In genomic region chr8:53607040-53607439, GRCm38 (mm10) we compare ENCODE assay signal across 9 mouse cellular contexts. TPM values are rescaled to one million over a fixed set of nuclear protein-coding genes. Genes with fewer than 3 reads are reported as not detected.
DNase-seq lines count a peak whose midpoint lies in the region; ATAC-seq and TF ChIP-seq lines count a peak whose summit lies in the region.
"Had no signal": no experiment of that assay in that cellular context is flagged by ENCODE, and none has a peak within 500 bp of the region (broad histone marks: within the 10 kb centered on the region; RNA-seq: fewer than 3 reads in every experiment).

No protein-coding gene starts in this region.

- 49% methylated on average over 3 of the region's 3 CpGs for WGBS in limb, embryonic 11.5 days
- 44% methylated on average over 3 of the region's 3 CpGs for WGBS in limb, embryonic 10.5 days
- WGBS in hindbrain, postnatal 0 days = 39% methylated on average over 3 of the region's 3 CpGs
- 26% methylated on average over 3 of the region's 3 CpGs for WGBS in lung, embryonic 16.5 days

- peak; percentile 82 for TF ChIP-seq CTCF in hindbrain, postnatal 0 days (IDR thresholded peaks at IDR 0.05; ENCODE audit: low read depth)

- no peak overlapping the region for H3K4me3 ChIP-seq in limb, embryonic 11.5 days (ENCODE audit: low read depth, low read length)
- H3K4me3 ChIP-seq in limb, embryonic 10.5 days = no peak overlapping the region
- H3K4me3 ChIP-seq in hindbrain, postnatal 0 days (ENCODE audit: low read length) = no peak overlapping the region
- no peak overlapping the region for H3K4me3 ChIP-seq in lung, embryonic 16.5 days (ENCODE audit: low read length)
- H3K4me3 ChIP-seq: heart, embryonic 15.5 days had no signal

- DNase-seq in limb, embryonic 11.5 days (ENCODE audit: low spot score) = peak; percentile 30
- DNase-seq in limb, embryonic 10.5 days (ENCODE audit: low spot score) = no peak
- peak; percentile 49 for DNase-seq in MN1 (ENCODE audit: low spot score)
- peak; percentile 64 for DNase-seq in embryo, embryonic 11 days
- peak; percentile 48 for DNase-seq in hindbrain, postnatal 0 days (ENCODE audit: low spot score)
- peak; percentile 13 for DNase-seq in telencephalon, adult 2 months (ENCODE audit: low read depth, low spot score)
- DNase-seq in layer of hippocampus, adult 8-10 months (ENCODE audit: low spot score in 2 of 2) = no peak

- H3K9me3 ChIP-seq in limb, embryonic 11.5 days (ENCODE audit: control insufficient read depth, low read length) = no peaks in the 10 kb centered on the region
- no peaks in the 10 kb centered on the region for H3K9me3 ChIP-seq in limb, embryonic 10.5 days (replicated peaks)
- no peaks in the 10 kb centered on the region for H3K9me3 ChIP-seq in hindbrain, postnatal 0 days (ENCODE audit: low read length)
- no peaks in the 10 kb centered on the region for H3K9me3 ChIP-seq in lung, embryonic 16.5 days (ENCODE audit: control insufficient read depth, low read length)
- H3K9me3 ChIP-seq: heart, embryonic 15.5 days had no signal

- H3K27me3 ChIP-seq in limb, embryonic 11.5 days (ENCODE audit: control insufficient read depth, insufficient read depth, low read length) = no peaks in the 10 kb centered on the region
- no peaks in the 10 kb centered on the region for H3K27me3 ChIP-seq in limb, embryonic 10.5 days (ENCODE audit: low read depth, poor library complexity, severe bottlenecking)
- H3K27me3 ChIP-seq in hindbrain, postnatal 0 days (ENCODE audit: insufficient read depth, low read length) = no peaks in the 10 kb centered on the region
- H3K27me3 ChIP-seq in lung, embryonic 16.5 days (ENCODE audit: control insufficient read depth, insufficient read depth, low read depth, low read length) = no peaks in the 10 kb centered on the region
- H3K27me3 ChIP-seq: heart, embryonic 15.5 days had no signal

- no peak overlapping the region for H3K9ac ChIP-seq in limb, embryonic 11.5 days (ENCODE audit: low read length)
- H3K9ac ChIP-seq in hindbrain, postnatal 0 days (replicated peaks; ENCODE audit: low read length) = no peak overlapping the region
- H3K9ac ChIP-seq in lung, embryonic 16.5 days (ENCODE audit: low read length) = no peak overlapping the region
- H3K9ac ChIP-seq: heart, embryonic 15.5 days had no signal

- no peak overlapping the region for H3K27ac ChIP-seq in limb, embryonic 11.5 days (replicated peaks; ENCODE audit: low read depth, low read length)
- H3K27ac ChIP-seq in limb, embryonic 10.5 days = no peak overlapping the region
- no peak overlapping the region for H3K27ac ChIP-seq in hindbrain, postnatal 0 days
- no peak overlapping the region for H3K27ac ChIP-seq in lung, embryonic 16.5 days (ENCODE audit: low read length)
- H3K27ac ChIP-seq: heart, embryonic 15.5 days had no signal

- H3K4me2 ChIP-seq in limb, embryonic 11.5 days (ENCODE audit: low read depth, severe bottlenecking) = no peak overlapping the region
- H3K4me2 ChIP-seq in hindbrain, postnatal 0 days (ENCODE audit: low read depth, low read length) = no peak overlapping the region
- no peak overlapping the region for H3K4me2 ChIP-seq in lung, embryonic 16.5 days (ENCODE audit: low read depth, low read length)
- H3K4me2 ChIP-seq: heart, embryonic 15.5 days had no signal

- no peaks in the 10 kb centered on the region for H3K4me1 ChIP-seq in limb, embryonic 11.5 days (ENCODE audit: control insufficient read depth, insufficient read depth, low read length)
- H3K4me1 ChIP-seq in limb, embryonic 10.5 days = peaks cover 8% of the 10 kb centered on the region
- H3K4me1 ChIP-seq in hindbrain, postnatal 0 days (ENCODE audit: insufficient read depth, low read length) = no peaks in the 10 kb centered on the region
- no peaks in the 10 kb centered on the region for H3K4me1 ChIP-seq in lung, embryonic 16.5 days (replicated peaks; ENCODE audit: control insufficient read depth, insufficient read depth, low read length)
- H3K4me1 ChIP-seq: heart, embryonic 15.5 days had no signal

- ATAC-seq in limb, embryonic 11.5 days (ENCODE audit: insufficient number of reproducible peaks, low FRiP score, low TSS enrichment, low read depth) = peak; percentile 70; the same call in 1 of the 2 replicates
- no peak for ATAC-seq in hindbrain, postnatal 0 days
- peak; percentile 57; the same call in 1 of the 2 replicates for ATAC-seq in lung, embryonic 16.5 days (ENCODE audit: low read depth)

- H3K36me3 ChIP-seq in limb, embryonic 11.5 days (ENCODE audit: control insufficient read depth, insufficient read depth, low read length) = no peaks in the 10 kb centered on the region
- H3K36me3 ChIP-seq in limb, embryonic 10.5 days = peaks cover 5% of the 10 kb centered on the region
- H3K36me3 ChIP-seq in hindbrain, postnatal 0 days (ENCODE audit: insufficient read depth, low read length) = no peaks in the 10 kb centered on the region
- H3K36me3 ChIP-seq in lung, embryonic 16.5 days (ENCODE audit: control insufficient read depth, insufficient read depth, low read length) = peaks cover 6% of the 10 kb centered on the region; the same call in 1 of the 2 replicates
- H3K36me3 ChIP-seq: heart, embryonic 15.5 days had no signal

RNA-seq across cellular contexts. Expression of gene Neil3, which starts 31.8 kb away (rescaled TPM):
- 19.1 and 20.6 TPM in 2 replicates for polyA plus RNA-seq in limb, embryonic 11.5 days (2014; fragmentation: Nextera tagmentation; extraction: Ambion mirVana)
- 19.8 and 22.9 TPM in 2 replicates for polyA plus RNA-seq in limb, embryonic 10.5 days (2016; fragmentation: Nextera tagmentation; extraction: Ambion mirVana)
- 1.7 and 1.8 TPM in 2 replicates for total RNA-seq in hindbrain, postnatal 0 days (2014; rRNA removed)
- 5.1 and 6.8 TPM in 2 replicates for polyA plus RNA-seq in hindbrain, postnatal 0 days (2015; fragmentation: Nextera tagmentation; extraction: Ambion mirVana)
- polyA plus RNA-seq in lung, embryonic 16.5 days (2015; fragmentation: Nextera tagmentation; extraction: Ambion mirVana) = 41.4 and 41.8 TPM in 2 replicates
- under 1 TPM in 3 of 4 experiments, not detected in 1; 0.18 to 0.96 (median 0.26) TPM for total RNA-seq in layer of hippocampus, adult 8-10 months (2022)

Comparison
In these comparisons a context has a peak if more than half of its experiments do, and no peak if none do; other contexts are left out.
1. DNase-seq: peak in limb, embryonic 11.5 days (single experiment), MN1 (single experiment), embryo, embryonic 11 days (single experiment), hindbrain, postnatal 0 days (single experiment) and telencephalon, adult 2 months (single experiment); none in limb, embryonic 10.5 days (single experiment) and layer of hippocampus, adult 8-10 months (0 of 2).